Mouse (Mus musculus) erythroblast, embryonic 14.5 days (primary cell): ENCODE results near the gene Ddr1.

Experiments
- GATA1 ChIP-seq: IDR thresholded peaks from 2 replicates; pipeline ENCODE4 v1.6.1; 2012; ENCODE audit warnings: low read length, inconsistent platforms, mixed read lengths
- TAL1 ChIP-seq: IDR thresholded peaks from 3 replicates; pipeline ENCODE4 v1.6.1; 2012; ENCODE audit warnings: low read length, inconsistent platforms, mixed read lengths

GRCm38 (mm10) chr17:35702605-35703004 is 1.8 kb downstream of the Ddr1 start:
- TF ChIP-seq GATA1 (no peak), TAL1 (no peak)
